Mouse (Mus musculus): ENCODE results near the gene Psmb4.

DNA sequence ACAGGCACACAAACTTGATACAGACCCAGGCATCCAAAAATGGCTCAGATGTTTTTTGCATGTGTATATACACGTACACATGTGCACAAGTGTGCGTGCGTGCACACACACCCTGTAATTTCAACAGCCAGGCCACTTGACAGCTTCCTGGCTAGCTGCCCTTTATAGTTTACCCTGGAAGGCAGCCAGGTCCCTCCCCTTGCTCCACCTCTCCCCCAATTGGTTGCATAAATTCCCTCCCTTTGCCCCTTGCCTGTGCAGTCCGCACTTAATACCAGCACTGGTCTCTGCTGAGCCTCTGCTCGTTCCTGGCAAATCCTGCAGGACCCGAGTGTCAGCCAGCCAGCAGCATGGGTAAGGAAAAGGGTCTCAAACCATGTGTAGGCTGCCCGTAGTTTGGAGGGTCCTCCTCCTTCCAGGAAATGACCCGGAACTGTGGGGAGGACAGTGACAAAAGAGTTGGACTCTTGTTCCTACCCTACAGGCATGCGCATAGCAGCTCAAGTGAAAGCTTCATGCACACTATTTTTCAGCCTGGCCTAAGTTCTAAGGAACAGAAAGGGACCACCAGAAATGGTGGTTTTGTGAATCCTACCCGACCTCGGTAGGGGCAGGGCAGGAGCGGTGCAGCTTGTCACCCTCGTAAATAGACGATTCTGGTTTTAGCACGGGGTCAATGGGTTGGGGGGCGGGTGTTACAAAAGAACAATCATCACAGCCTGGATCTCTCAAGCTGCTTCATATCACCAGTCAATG lies 46.2 kb upstream of the Psmb4 start, which contains the start of gene Selenbp1:
- TF ChIP-seq CTCF (IDR thresholded peaks at IDR 0.05; ENCODE audit: low read depth) (no peak), EP300 (IDR thresholded peaks at IDR 0.05; ENCODE audit: low read depth) (peak; percentile 90)

Data from heart, postnatal 0 days (tissue).